Mouse (Mus musculus) lung, adult 2 months (tissue): Measurements from ENCODE around the gene Trim72.

Experiments
- CTCF ChIP-seq: fragments of 200-500 bp; IDR thresholded peaks from 2 replicates; pipeline ENCODE4 v1.5.1; 2011; ENCODE audit warnings: mild to moderate bottlenecking, low read length, control low read depth; ENCODE audit not compliant: insufficient read depth
- POLR2A ChIP-seq: fragments of 200-500 bp; IDR thresholded peaks from 2 replicates; pipeline ENCODE4 v1.6.1; 2011; ENCODE audit warnings: low read depth, mild to moderate bottlenecking, control low read depth, low read length, borderline replicate concordance; ENCODE audit errors: extremely low read depth

DNA sequence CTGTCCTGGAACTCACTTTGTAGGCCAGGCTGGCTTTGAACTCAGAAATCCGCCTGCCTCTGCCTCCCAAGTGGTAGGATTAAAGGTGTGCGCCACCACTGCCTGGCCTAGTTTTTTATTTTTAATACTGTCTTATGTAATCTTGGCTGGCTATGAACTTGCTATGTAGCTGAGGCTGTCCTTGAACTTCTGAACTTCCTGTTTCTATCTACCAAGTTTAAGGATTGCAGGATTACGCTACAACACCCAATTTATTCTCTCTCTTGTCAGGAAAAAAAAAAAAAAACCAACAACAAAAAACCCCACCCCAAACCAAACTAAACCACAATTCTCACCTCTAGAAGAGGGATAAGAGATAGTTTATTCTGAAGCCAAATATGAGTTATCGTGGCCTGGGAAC is 29.9 kb downstream of the Trim72 start:
- TF ChIP-seq POLR2A (no peak), CTCF (no peak)
